Mouse (Mus musculus): ENCODE measurements around the gene Snx10. TPM values are rescaled to one million over a fixed set of nuclear protein-coding genes. Genes with fewer than 3 reads are reported as not detected.

The Snx10 gene
- polyA plus RNA-seq, 1 experiment from 2014 or later, result 63.9 TPM

DNA sequence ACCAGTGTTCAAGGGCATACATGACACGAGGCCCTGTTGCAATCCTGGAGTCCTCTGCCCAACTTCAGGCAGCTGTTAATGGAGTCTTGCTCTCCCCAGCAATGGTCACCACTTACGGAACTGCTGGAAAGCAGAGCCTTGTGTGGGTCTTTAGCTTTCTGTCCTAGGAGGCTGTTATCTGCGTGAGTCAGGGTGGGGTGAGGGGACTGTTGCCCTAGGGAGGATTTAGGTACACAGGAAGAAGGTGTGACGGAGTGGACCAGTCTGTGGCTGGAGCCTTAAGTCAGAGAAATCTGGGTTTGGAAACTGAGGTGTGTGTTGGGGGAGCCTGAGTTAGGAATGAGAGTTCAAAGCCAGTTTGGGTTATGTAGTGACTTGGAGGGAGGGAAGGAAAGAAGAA, 49.4 kb downstream of the Snx10 start:
- ATAC-seq (ENCODE audit: low read depth), result no peak
- Histone ChIP-seq H3K9ac (replicated peaks; ENCODE audit: low read depth, low read length) (no peak overlapping the region), H3K36me3 (ENCODE audit: control insufficient read depth, insufficient read depth, low read length) (no peaks in the 10 kb centered on the region), H3K4me2 (ENCODE audit: low read depth, low read length) (no peak overlapping the region), H3K4me1 (ENCODE audit: control insufficient read depth, insufficient read depth, low read length) (0 out of 2 replicates have a peak, but pooled peaks cover 4% of the 10 kb centered on the region), H3K9me3 (ENCODE audit: control insufficient read depth, low read length) (no peaks in the 10 kb centered on the region), H3K27me3 (ENCODE audit: control insufficient read depth, insufficient read depth, low read length) (no peaks in the 10 kb centered on the region), H3K27ac (ENCODE audit: low read depth, low read length) (no peak overlapping the region), H3K4me3 (ENCODE audit: low read depth, low read length) (no peak overlapping the region)
- WGBS, result 93% methylated on average over 4 of the region's 4 CpGs

DNA sequence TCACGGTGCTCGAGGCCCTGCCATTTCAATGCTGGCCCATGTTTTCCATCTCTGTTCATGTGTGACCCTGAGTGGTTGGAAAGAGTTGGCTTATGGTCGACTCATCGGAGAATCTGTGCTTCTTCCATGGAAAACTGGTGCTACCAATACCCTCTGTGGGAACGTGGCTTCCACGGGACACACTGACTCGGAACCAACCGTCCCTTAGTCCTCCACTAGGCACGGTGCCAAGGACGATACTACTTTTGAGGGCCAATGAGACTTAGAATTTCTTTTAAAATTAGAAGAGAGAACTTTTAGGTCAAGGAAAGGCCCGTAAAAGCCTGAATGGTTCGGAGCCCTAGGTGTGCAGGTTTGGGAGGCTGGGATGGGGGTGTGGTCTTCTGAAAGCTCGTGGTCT, 50.4 kb downstream of the Snx10 start:
- Histone ChIP-seq H3K27ac (ENCODE audit: low read depth, low read length) (no peak overlapping the region), H3K9ac (replicated peaks; ENCODE audit: low read depth, low read length) (no peak overlapping the region), H3K4me3 (ENCODE audit: low read depth, low read length) (no peak overlapping the region), H3K4me2 (ENCODE audit: low read depth, low read length) (no peak overlapping the region), H3K9me3 (ENCODE audit: control insufficient read depth, low read length) (no peaks in the 10 kb centered on the region), H3K4me1 (ENCODE audit: control insufficient read depth, insufficient read depth, low read length) (no peaks in the 10 kb centered on the region), H3K27me3 (ENCODE audit: control insufficient read depth, insufficient read depth, low read length) (no peaks in the 10 kb centered on the region), H3K36me3 (ENCODE audit: control insufficient read depth, insufficient read depth, low read length) (no peaks in the 10 kb centered on the region)
- WGBS, result 89% methylated on average over 13 of the region's 13 CpGs
- ATAC-seq (ENCODE audit: low read depth), result no peak

DNA sequence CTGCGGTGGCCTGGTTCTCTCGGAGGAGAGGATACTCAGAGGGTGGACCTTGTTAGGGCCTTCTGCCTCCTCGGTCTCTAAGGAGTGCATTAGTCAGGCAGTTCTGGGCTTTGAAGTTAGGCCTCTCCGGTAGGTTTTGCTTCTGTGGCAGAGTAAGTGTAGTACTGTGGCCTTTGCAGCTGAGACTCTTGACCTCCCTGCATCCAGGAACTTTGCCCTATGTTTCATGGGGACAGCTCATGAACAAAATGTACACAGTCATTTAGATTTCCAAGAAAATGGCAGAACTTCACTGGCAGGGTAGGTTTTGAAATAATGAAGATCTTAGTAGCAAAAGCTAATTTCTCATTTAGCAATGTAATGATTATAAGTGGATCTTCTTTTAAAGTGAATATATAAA, 54.7 kb downstream of the Snx10 start:
- Histone ChIP-seq H3K9me3 (ENCODE audit: control insufficient read depth, low read length) (no peaks in the 10 kb centered on the region), H3K4me2 (ENCODE audit: low read depth, low read length) (no peak overlapping the region), H3K36me3 (ENCODE audit: control insufficient read depth, insufficient read depth, low read length) (no peaks in the 10 kb centered on the region), H3K9ac (replicated peaks; ENCODE audit: low read depth, low read length) (no peak overlapping the region), H3K27me3 (ENCODE audit: control insufficient read depth, insufficient read depth, low read length) (no peaks in the 10 kb centered on the region), H3K27ac (ENCODE audit: low read depth, low read length) (no peak overlapping the region), H3K4me1 (ENCODE audit: control insufficient read depth, insufficient read depth, low read length) (no peaks in the 10 kb centered on the region; the same call in 1 of the 2 replicates), H3K4me3 (ENCODE audit: low read depth, low read length) (no peak overlapping the region)
- no peak for ATAC-seq (ENCODE audit: low read depth)
- 80% methylated on average over 4 of the region's 4 CpGs for WGBS

DNA sequence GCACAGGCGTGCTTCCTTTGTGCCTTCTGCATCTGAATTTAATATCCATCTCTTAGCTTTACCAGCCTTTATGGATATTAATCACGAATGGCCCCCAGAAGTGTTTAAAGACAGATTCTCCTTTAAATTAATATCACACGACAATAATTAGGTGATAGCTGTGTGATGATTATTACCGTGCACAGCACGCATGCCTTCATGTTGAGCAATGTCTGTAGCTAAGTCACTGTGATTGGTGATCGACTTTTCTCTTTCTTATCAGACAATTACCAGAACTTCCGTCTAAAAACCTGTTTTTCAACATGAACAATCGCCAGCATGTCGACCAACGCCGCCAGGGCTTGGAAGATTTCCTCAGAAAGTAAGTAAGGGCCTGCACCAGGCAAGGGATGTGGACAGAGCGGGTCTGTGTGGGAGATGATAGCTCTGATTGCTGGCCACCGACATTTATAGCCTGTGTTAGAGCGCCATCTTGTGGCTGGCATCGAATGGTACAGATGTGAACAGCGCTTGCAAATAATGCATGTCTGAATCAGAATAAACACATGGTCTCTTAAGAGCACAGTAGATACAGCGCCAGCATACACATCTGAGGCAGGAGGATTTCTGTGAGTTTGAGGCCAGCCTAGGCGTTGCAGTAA, 56.5 kb downstream of the Snx10 start:
- Histone ChIP-seq H3K4me1 (ENCODE audit: control insufficient read depth, insufficient read depth, low read length) (no peaks in the 10 kb centered on the region; the same call in 1 of the 2 replicates), H3K4me3 (ENCODE audit: low read depth, low read length) (no peak overlapping the region), H3K36me3 (ENCODE audit: control insufficient read depth, insufficient read depth, low read length) (no peaks in the 10 kb centered on the region), H3K9me3 (ENCODE audit: control insufficient read depth, low read length) (no peaks in the 10 kb centered on the region), H3K27ac (ENCODE audit: low read depth, low read length) (no peak overlapping the region), H3K4me2 (ENCODE audit: low read depth, low read length) (no peak overlapping the region), H3K27me3 (ENCODE audit: control insufficient read depth, insufficient read depth, low read length) (no peaks in the 10 kb centered on the region), H3K9ac (replicated peaks; ENCODE audit: low read depth, low read length) (no peak overlapping the region)
- peak; percentile 91 for ATAC-seq (ENCODE audit: low read depth)
- 26% methylated on average over 18 of the region's 18 CpGs for WGBS

DNA sequence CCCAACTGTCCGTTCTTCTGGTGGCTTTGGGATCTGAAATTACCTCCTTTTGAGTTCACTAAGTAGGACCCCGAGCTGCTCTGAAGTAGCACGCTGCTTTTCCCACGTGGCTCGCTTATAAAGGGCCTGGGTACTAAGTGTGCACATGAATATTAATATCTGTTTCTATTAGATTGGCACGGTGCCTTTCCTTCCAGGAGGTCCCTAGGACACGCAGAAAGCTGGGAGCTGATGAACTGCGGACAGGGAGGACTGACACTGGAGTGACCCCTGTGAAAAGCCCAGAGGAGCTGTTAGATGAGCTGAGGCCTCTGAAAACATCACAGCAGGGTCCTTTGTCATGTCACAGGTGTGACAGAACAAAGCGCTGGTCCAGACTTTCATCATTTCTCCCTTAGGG, 57.7 kb downstream of the Snx10 start:
- Histone ChIP-seq H3K4me2 (ENCODE audit: low read depth, low read length) (no peak overlapping the region), H3K9me3 (ENCODE audit: control insufficient read depth, low read length) (no peaks in the 10 kb centered on the region), H3K4me3 (ENCODE audit: low read depth, low read length) (no peak overlapping the region), H3K4me1 (ENCODE audit: control insufficient read depth, insufficient read depth, low read length) (no peaks in the 10 kb centered on the region; the same call in 1 of the 2 replicates), H3K36me3 (ENCODE audit: control insufficient read depth, insufficient read depth, low read length) (no peaks in the 10 kb centered on the region), H3K27me3 (ENCODE audit: control insufficient read depth, insufficient read depth, low read length) (no peaks in the 10 kb centered on the region), H3K9ac (replicated peaks; ENCODE audit: low read depth, low read length) (no peak overlapping the region), H3K27ac (ENCODE audit: low read depth, low read length) (no peak overlapping the region)
- ATAC-seq (ENCODE audit: low read depth), result no peak
- WGBS, result 34% methylated on average over 9 of the region's 9 CpGs

- no peak overlapping the region for H3K4me3 ChIP-seq (ENCODE audit: low read depth, low read length)
- H3K27me3 ChIP-seq (ENCODE audit: control insufficient read depth, insufficient read depth, low read length), result no peaks in the 10 kb centered on the region
- no peaks in the 10 kb centered on the region; the same call in 1 of the 2 replicates for H3K4me1 ChIP-seq (ENCODE audit: control insufficient read depth, insufficient read depth, low read length)
- 73% methylated on average over 9 of the region's 9 CpGs for WGBS
- no peak overlapping the region for H3K9ac ChIP-seq (replicated peaks; ENCODE audit: low read depth, low read length)
- no peaks in the 10 kb centered on the region for H3K36me3 ChIP-seq (ENCODE audit: control insufficient read depth, insufficient read depth, low read length)
- no peak overlapping the region for H3K27ac ChIP-seq (ENCODE audit: low read depth, low read length)
- ATAC-seq (ENCODE audit: low read depth), result no peak
- no peaks in the 10 kb centered on the region for H3K9me3 ChIP-seq (ENCODE audit: control insufficient read depth, low read length)
- H3K4me2 ChIP-seq (ENCODE audit: low read depth, low read length), result no peak overlapping the region
These were observed 58.4 kb downstream of the Snx10 start for GRCm38 (mm10) chr6:51582051-51582450.

DNA sequence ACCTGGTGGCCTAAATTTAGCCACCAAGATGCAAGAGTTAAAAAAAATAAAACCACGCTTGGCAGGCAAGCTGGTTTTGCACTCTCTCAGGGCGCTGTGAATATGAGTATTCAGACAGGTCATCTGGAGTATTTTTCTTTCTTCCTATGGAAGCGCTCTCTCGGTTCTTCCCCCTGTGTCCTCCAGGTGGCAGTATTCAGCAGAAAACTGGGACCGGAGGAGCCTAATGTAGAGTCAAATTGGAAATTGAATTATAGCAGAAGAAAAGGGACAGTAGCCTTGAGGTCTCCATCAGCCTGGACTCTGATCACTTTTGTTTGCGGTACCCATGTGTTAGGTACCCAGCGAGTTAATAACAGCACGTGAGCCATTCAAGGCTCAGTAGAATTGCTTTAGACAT, 62.3 kb downstream of the Snx10 start:
- H3K27ac ChIP-seq (ENCODE audit: low read depth, low read length), result no peak overlapping the region
- no peak overlapping the region for H3K4me3 ChIP-seq (ENCODE audit: low read depth, low read length)
- 14% methylated on average over 8 of the region's 8 CpGs for WGBS
- H3K9me3 ChIP-seq (ENCODE audit: control insufficient read depth, low read length), result no peaks in the 10 kb centered on the region
- no peak overlapping the region for H3K9ac ChIP-seq (replicated peaks; ENCODE audit: low read depth, low read length)
- H3K27me3 ChIP-seq (ENCODE audit: control insufficient read depth, insufficient read depth, low read length), result no peaks in the 10 kb centered on the region
- ATAC-seq (ENCODE audit: low read depth), result peak; percentile 21; the same call in 1 of the 2 replicates
- H3K4me1 ChIP-seq (ENCODE audit: control insufficient read depth, insufficient read depth, low read length), result 0 out of 2 replicates have a peak, but pooled peaks cover 5% of the 10 kb centered on the region
- H3K4me2 ChIP-seq (ENCODE audit: low read depth, low read length), result no peak overlapping the region
- no peaks in the 10 kb centered on the region for H3K36me3 ChIP-seq (ENCODE audit: control insufficient read depth, insufficient read depth, low read length)

- H3K27ac ChIP-seq (ENCODE audit: low read depth, low read length), result no peak overlapping the region
- no peak for ATAC-seq (ENCODE audit: low read depth)
- no peaks in the 10 kb centered on the region for H3K9me3 ChIP-seq (ENCODE audit: control insufficient read depth, low read length)
- 95% methylated on average over 3 of the region's 3 CpGs for WGBS
- H3K9ac ChIP-seq (replicated peaks; ENCODE audit: low read depth, low read length), result no peak overlapping the region
- H3K4me1 ChIP-seq (ENCODE audit: control insufficient read depth, insufficient read depth, low read length), result 0 out of 2 replicates have a peak, but pooled peaks cover 5% of the 10 kb centered on the region
- no peak overlapping the region for H3K4me2 ChIP-seq (ENCODE audit: low read depth, low read length)
- no peaks in the 10 kb centered on the region for H3K36me3 ChIP-seq (ENCODE audit: control insufficient read depth, insufficient read depth, low read length)
- H3K27me3 ChIP-seq (ENCODE audit: control insufficient read depth, insufficient read depth, low read length), result no peaks in the 10 kb centered on the region
- H3K4me3 ChIP-seq (ENCODE audit: low read depth, low read length), result no peak overlapping the region
These were observed 63.6 kb downstream of the Snx10 start for GRCm38 (mm10) chr6:51587266-51587665.

- 82% methylated on average over 1 of the region's 1 CpGs for WGBS
- no peaks in the 10 kb centered on the region for H3K36me3 ChIP-seq (ENCODE audit: control insufficient read depth, insufficient read depth, low read length)
- H3K9me3 ChIP-seq (ENCODE audit: control insufficient read depth, low read length), result no peaks in the 10 kb centered on the region
- no peak overlapping the region for H3K4me2 ChIP-seq (ENCODE audit: low read depth, low read length)
- no peak overlapping the region for H3K4me3 ChIP-seq (ENCODE audit: low read depth, low read length)
- no peak overlapping the region for H3K27ac ChIP-seq (ENCODE audit: low read depth, low read length)
- ATAC-seq (ENCODE audit: low read depth), result no peak
- H3K9ac ChIP-seq (replicated peaks; ENCODE audit: low read depth, low read length), result no peak overlapping the region; the same call in 1 of the 2 replicates
- no peaks in the 10 kb centered on the region for H3K27me3 ChIP-seq (ENCODE audit: control insufficient read depth, insufficient read depth, low read length)
- H3K4me1 ChIP-seq (ENCODE audit: control insufficient read depth, insufficient read depth, low read length), result peaks cover 15% of the 10 kb centered on the region
These were observed 67.6 kb downstream of the Snx10 start for GRCm38 (mm10) chr6:51591264-51591663.
